Mouse (Mus musculus) lung, embryonic 15.5 days (tissue): Measurements from ENCODE around the gene Rbm12. TPM values are rescaled to one million over a fixed set of nuclear protein-coding genes. Genes with fewer than 3 reads are reported as not detected.

ENCODE experiments used
- ATAC-seq: fragments of 200-750 bp; cut with Nextera tagmentation; 2 replicates; pipeline ENCODE4 v1.8.0; 2017; ENCODE audit warnings: moderate number of reproducible peaks, borderline replicate concordance; ENCODE audit not compliant: low FRiP score, low TSS enrichment; ENCODE audit errors: extremely low read depth
- H3K27ac ChIP-seq: fragments of 300-500 bp; sonication (generic); 2 replicates; pipeline ENCODE4 v1.5.1; 2015; ENCODE audit warnings: moderate library complexity, mild to moderate bottlenecking, inconsistent platforms
- H3K27me3 ChIP-seq: fragments of 300-500 bp; sonication (generic); 2 replicates; pipeline ENCODE4 v1.6.1; 2015; ENCODE audit warnings: inconsistent platforms
- H3K36me3 ChIP-seq: fragments of 300-500 bp; sonication (generic); 2 replicates; pipeline ENCODE4 v1.6.1; 2015; ENCODE audit warnings: inconsistent platforms
- H3K4me1 ChIP-seq: fragments of 300-500 bp; sonication (generic); 2 replicates; pipeline ENCODE4 v1.6.1; 2015; ENCODE audit warnings: inconsistent platforms
- H3K4me2 ChIP-seq: fragments of 300-500 bp; sonication (generic); 2 replicates; pipeline ENCODE4 v1.6.1; 2015; ENCODE audit warnings: inconsistent platforms, mild to moderate bottlenecking, moderate library complexity
- H3K4me3 ChIP-seq: fragments of 300-500 bp; sonication (generic); 2 replicates; pipeline ENCODE4 v1.5.1; 2015; ENCODE audit warnings: mild to moderate bottlenecking, inconsistent platforms
- H3K9ac ChIP-seq: fragments of 300-500 bp; sonication (generic); 2 replicates; pipeline ENCODE4 v1.6.1; 2015; ENCODE audit warnings: inconsistent platforms
- H3K9me3 ChIP-seq: fragments of 300-500 bp; sonication (generic); 2 replicates; pipeline ENCODE4 v1.6.1; 2016; ENCODE audit warnings: inconsistent platforms
- WGBS: fragments of 180-500 bp; shearing (Covaris S2); methylation state at CpG from one replicate; pipeline ENCODE4 v1.1.7; 2015; 5-methylcytosine and 5-hydroxymethylcytosine counted together
- polyA plus RNA-seq: library from polyadenylated mRNA; unstranded; fragments of >200 nt; fragmentation: Nextera tagmentation; extraction: Ambion mirVana; gene quantifications from 2 replicates; pipeline ENCODE4 v1.2.1, GENCODE M21; 2015

Rbm12 gene
- polyA plus RNA-seq, result 25.5 and 27.2 TPM in 2 replicates

DNA sequence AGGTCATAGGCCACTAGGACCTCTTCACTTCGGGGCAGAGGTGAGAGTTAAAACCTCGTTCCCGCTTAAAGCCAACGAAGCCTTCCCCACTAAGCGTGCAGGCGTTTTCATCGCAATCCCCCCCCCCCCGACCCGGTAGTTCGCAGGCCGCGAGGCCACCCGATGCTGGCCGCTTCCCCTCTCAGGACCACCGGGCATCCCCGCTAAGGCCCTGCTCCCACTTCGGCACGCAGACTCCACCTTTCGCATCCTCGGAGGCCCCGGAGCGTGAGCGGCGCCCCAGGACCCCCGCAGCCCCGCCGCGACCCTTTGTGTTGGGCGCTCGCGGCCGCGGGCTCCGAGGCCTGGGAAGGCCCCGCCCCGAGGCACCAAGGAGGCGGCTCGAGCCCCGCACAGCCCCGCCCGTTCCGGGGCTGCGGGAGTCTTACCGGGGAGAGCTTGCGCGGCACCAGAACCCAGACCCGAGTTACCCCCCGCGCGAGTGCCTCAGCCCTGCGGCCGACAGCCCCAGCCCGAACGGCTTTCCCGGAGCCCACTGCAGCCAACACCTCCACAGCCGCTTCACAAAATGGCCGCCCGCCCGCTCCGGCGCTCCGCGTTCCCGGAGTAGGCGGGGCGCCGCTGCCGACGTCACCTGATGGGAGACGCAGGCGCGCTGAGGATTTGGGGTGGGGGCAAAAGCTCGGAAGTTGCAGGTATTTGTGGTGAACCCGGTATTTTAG, at the start of gene Rbm12, which contains the start of gene Cpne1:
Rbm12 (minus strand) TSS at position 621 of the 722 bp plus-strand sequence.
Cpne1 (minus strand) TSS at position 608 of the 722 bp plus-strand sequence.
- peak; percentile 92 for ATAC-seq
- Histone ChIP-seq H3K4me1 (peaks cover 10% of the 10 kb centered on the region), H3K36me3 (peaks cover 5% of the 10 kb centered on the region; the same call in 1 of the 2 replicates), H3K27ac (peak within 1 kb of the TSS; percentile 92), H3K27me3 (no peaks in the 10 kb centered on the region), H3K4me3 (peak within 1 kb of the TSS; percentile 82), H3K9me3 (no peaks in the 10 kb centered on the region), H3K9ac (peak within 1 kb of the TSS; percentile 92), H3K4me2 (peak within 1 kb of the TSS; percentile 63)
- under 1% methylated on average over 68 of the region's 74 CpGs for whole genome bisulfite sequencing

DNA sequence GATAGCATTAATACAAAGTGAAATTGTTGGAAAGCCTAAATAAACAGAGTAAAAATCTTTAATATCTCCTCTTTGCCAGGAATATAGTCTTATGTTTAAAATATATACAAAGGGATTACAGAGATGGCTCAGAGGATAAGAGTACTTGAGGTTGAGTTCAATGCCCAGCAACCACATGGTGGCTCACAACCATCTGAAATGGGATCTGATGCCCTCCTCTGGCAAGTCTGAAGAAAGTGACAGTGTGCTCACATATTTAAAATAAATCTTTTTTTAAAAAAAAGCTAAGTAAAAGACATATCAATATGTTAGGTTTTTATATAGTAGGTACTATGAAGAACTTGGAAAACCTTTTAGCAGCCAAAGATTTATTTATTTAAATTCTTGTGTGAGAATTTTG, 39.8 kb upstream of the Rbm12 start:
- no peak overlapping the region for H3K27ac ChIP-seq
- no peaks in the 10 kb centered on the region for H3K27me3 ChIP-seq
- H3K4me3 ChIP-seq, result no peak overlapping the region
- H3K9me3 ChIP-seq, result no peaks in the 10 kb centered on the region
- no peak overlapping the region for H3K9ac ChIP-seq
- no peak overlapping the region for H3K4me2 ChIP-seq
- ATAC-seq, result no peak
- H3K36me3 ChIP-seq, result peaks cover 77% of the 10 kb centered on the region
- no peaks in the 10 kb centered on the region for H3K4me1 ChIP-seq

DNA sequence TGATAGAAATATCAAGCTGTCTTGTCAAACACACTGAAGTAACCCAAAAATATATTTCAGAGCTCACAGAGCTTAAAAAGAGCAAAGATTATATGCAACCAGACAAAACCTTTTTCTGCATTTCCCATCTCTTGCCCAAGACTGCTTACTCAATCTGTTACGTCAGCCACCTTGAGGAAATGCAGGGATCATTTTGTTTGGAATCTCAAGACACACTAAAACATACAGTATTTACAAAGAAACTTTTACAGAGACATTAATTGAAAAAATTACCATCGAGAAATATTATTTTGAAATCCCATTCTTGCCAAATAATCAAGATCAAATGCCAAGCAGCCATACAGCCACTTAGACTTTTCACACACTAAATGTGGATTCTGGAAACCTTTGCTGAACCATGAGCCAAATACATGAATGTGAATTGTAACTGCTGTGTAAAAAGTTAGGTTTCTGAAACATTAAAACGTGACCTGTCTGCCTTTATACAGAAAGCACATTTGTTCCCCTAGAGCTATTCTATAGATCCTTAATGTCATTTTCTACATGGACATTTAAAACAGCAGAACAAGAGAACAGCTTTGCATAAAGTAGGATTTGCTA, 35.6 kb upstream of the Rbm12 start:
- ATAC-seq, result no peak
- Histone ChIP-seq H3K4me1 (peaks cover 13% of the 10 kb centered on the region), H3K9me3 (no peaks in the 10 kb centered on the region), H3K27ac (no peak overlapping the region), H3K4me2 (no peak overlapping the region), H3K9ac (no peak overlapping the region), H3K36me3 (peaks cover 52% of the 10 kb centered on the region), H3K27me3 (no peaks in the 10 kb centered on the region), H3K4me3 (no peak overlapping the region)
- 80% methylated on average over 3 of the region's 3 CpGs for WGBS

DNA sequence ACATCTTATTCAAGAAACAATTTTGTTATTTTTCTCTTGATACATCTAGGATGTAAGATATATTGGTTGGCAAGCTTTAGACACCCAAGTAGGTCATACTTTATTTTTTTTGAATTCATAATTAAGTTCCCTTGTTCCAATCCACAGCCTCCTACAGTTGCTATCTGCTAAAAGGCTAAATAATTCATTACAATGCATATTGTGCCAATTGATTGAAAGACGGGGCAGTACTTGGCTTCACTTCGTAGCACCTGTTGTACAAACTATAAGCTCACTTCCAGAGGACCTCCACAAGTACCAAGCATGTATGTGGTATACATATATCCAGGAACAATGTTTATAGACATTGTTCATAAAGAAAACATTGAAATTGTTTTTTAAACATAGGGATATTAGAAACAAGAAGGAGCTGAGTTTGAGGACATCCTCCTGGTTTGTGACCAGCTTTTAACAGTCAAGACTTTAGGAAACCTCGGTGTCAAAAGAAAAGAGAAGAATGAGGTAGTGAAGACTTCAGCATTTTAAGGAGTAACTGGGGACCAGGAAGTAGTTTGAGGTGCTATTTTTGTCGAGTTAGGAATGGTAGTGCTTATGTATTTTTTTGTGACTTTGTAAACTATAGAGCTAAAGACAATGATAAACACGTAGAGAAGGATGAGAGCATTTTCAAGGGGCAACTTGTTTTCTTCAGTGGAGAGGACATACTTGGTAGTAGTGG, 34.7 kb upstream of the Rbm12 start:
- Histone ChIP-seq H3K9ac (no peak overlapping the region), H3K9me3 (no peaks in the 10 kb centered on the region), H3K27me3 (no peaks in the 10 kb centered on the region), H3K36me3 (peaks cover 46% of the 10 kb centered on the region), H3K4me2 (no peak overlapping the region), H3K4me3 (no peak overlapping the region), H3K4me1 (peaks cover 13% of the 10 kb centered on the region), H3K27ac (no peak overlapping the region)
- ATAC-seq, result no peak
- WGBS, result 63% methylated on average over 5 of the region's 5 CpGs

DNA sequence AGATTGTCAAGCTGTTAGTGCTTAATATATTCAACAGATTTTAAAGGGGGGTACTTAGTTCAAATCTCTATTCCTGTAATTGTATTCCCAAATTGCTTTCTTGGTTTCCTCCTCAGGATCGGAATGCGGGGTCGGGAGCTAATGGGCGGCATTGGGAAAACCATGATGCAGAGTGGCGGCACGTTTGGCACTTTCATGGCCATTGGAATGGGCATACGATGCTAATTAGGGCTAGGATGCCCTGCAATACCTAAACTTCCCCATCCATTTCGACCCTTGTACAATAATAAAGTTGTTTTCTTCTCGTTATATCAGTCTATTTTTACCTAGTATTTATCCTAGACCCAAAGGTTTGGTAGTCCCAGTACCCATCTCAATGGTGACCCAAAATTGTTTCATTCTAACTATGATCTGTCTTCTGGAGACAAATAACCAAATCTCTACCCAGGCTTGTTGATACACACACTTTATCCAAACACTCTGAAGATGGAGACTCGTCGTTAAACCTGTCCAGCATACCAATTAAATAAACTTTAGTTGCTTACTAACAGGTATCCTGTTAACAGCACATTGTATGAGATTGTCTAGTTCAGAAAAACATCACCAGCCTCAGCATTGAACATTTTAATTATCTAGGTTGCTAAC, 33.8 kb upstream of the Rbm12 start:
- whole genome bisulfite sequencing, result 55% methylated on average over 11 of the region's 11 CpGs
- ATAC-seq, result no peak
- peaks cover 39% of the 10 kb centered on the region for H3K36me3 ChIP-seq

DNA sequence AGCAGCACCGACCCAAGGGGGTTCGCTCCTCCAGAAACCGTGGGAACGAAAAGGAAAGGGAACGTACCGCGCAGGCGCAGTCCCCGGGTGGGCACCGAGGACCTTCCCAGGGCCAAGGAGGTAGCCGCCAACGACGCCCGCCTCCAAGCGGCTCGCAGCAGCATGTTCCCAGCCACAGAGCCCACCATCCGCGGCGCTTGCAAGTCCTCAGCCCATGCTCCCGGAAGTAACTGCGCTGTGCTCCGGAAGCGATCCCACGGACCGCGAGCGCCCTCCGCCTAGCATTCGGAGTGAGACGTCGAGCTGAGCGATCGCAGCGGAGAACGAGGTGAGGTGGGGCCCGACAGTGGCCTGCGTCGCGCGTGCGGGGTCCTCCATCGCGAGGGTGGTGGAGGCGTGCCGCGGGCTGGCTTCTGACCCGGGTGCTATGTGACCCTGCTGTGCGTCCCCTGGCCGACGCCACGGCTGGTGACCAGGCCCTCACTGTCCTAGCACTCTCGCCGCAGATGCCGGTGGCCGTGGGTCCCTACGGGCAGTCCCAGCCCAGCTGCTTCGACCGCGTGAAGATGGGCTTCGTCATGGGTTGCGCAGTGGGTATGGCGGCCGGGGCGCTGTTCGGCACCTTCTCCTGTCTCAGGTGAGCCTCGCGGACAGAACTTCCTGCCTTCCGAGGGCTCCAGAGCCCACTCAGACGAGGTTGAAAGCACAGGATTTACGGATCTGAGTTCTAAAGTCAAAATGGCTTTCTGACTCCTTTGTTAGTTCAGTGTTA, 32.4 kb upstream of the Rbm12 start, which contains the start of the genes Romo1 and Nfs1:
Romo1 (plus strand) TSS at position 87 of the 772 bp plus-strand sequence.
Nfs1 (minus strand) TSS at position 234 of the 772 bp plus-strand sequence.
- H3K27me3 ChIP-seq, result no peaks in the 10 kb centered on the region
- H3K4me1 ChIP-seq, result peaks cover 13% of the 10 kb centered on the region
- H3K9me3 ChIP-seq, result no peaks in the 10 kb centered on the region
- peaks cover 28% of the 10 kb centered on the region for H3K36me3 ChIP-seq
- H3K4me2 ChIP-seq, result peak within 1 kb of the TSS; percentile 83
- 1% methylated on average over 70 of the region's 70 CpGs for WGBS
- peak within 1 kb of the TSS; percentile 94 for H3K9ac ChIP-seq
- ATAC-seq, result peak; percentile 97
- peak within 1 kb of the TSS; percentile 95 for H3K27ac ChIP-seq
- peak within 1 kb of the TSS; percentile 91 for H3K4me3 ChIP-seq

More for the DNA sequence above, 33.8 kb upstream of the Rbm12 start:
- peak overlapping the region; percentile 83 for H3K4me2 ChIP-seq
- no peak overlapping the region for H3K9ac ChIP-seq
- peak overlapping the region; percentile 91; the same call in 1 of the 2 replicates for H3K4me3 ChIP-seq
- peaks cover 13% of the 10 kb centered on the region for H3K4me1 ChIP-seq
- no peaks in the 10 kb centered on the region for H3K9me3 ChIP-seq
- no peaks in the 10 kb centered on the region for H3K27me3 ChIP-seq
- no peak overlapping the region for H3K27ac ChIP-seq

DNA sequence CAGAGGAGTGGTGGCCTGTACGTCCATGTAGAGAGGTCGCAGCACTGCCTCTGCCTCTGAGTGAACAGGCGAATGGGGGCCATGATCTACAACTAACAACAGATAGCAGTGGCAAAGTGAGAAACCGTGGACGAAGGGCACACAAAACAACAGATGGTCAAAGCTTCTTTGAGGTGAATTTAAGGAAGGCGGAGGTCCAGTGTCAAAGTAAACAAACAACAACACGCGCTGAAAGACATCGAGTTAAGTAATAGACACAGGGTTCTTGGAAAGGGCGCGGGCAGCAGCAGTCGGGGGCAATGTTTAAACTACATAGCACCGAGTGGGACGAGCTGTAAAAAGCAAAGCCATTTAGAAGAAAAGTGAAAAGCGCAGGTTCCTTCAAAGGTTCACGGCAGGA, 31.6 kb upstream of the Rbm12 start:
- Histone ChIP-seq H3K27me3 (no peaks in the 10 kb centered on the region), H3K4me3 (peak overlapping the region; percentile 91), H3K9me3 (no peaks in the 10 kb centered on the region), H3K9ac (peak overlapping the region; percentile 94), H3K4me1 (peaks cover 13% of the 10 kb centered on the region), H3K27ac (peak overlapping the region; percentile 95), H3K4me2 (peak overlapping the region; percentile 83), H3K36me3 (peaks cover 21% of the 10 kb centered on the region)
- under 1% methylated on average over 16 of the region's 16 CpGs for WGBS
- ATAC-seq, result peak; percentile 2; the same call in 1 of the 2 replicates

DNA sequence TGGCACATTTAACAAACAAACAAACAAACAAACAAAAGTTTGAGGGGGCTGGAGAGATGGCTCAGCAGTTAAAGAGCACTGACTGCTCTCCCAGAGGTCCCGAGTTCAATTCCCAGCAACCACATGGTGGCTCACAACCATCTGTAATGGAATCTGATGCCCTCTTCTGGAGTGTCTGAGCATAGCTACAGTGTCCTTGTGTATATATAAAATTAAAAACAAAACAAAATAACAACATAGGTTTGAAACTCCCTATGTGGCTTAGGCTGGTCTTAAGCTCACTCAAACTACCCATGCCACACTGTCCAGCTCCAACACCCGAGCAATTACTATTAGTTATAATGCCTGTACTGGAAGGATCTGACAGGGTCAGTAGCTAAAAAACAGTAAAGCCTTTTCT, 31.0 kb upstream of the Rbm12 start:
- WGBS, result 77% methylated on average over 2 of the region's 2 CpGs
- Histone ChIP-seq H3K9ac (no peak overlapping the region), H3K27me3 (no peaks in the 10 kb centered on the region), H3K36me3 (peaks cover 15% of the 10 kb centered on the region), H3K9me3 (no peaks in the 10 kb centered on the region), H3K4me1 (peaks cover 13% of the 10 kb centered on the region), H3K27ac (no peak overlapping the region), H3K4me3 (peak overlapping the region; percentile 91), H3K4me2 (peak overlapping the region; percentile 83)
- no peak for ATAC-seq

DNA sequence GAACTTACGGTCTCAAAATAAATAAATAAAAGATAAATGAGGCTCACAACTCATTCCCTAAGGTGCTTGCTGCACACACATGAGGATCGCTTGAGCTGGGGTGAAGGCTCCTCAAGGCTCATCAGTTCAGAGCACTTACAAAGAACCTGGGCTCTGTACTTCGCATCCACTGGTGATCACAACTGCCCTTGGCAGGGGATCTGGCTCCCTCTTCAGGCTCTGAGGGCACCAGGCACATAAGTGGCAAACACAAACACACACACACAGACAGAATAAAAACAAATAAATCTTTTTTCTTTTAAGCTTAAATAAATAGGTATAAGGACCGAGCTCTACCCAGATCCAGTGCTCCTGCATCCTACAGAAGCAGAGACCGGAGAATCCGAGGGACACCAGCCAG, 23.9 kb upstream of the Rbm12 start:
- Histone ChIP-seq H3K27me3 (no peaks in the 10 kb centered on the region), H3K4me1 (no peaks in the 10 kb centered on the region), H3K27ac (no peak overlapping the region), H3K9ac (no peak overlapping the region), H3K36me3 (no peaks in the 10 kb centered on the region), H3K4me2 (no peak overlapping the region), H3K4me3 (no peak overlapping the region), H3K9me3 (no peaks in the 10 kb centered on the region)
- WGBS, result 82% methylated on average over 6 of the region's 6 CpGs
- ATAC-seq, result no peak

DNA sequence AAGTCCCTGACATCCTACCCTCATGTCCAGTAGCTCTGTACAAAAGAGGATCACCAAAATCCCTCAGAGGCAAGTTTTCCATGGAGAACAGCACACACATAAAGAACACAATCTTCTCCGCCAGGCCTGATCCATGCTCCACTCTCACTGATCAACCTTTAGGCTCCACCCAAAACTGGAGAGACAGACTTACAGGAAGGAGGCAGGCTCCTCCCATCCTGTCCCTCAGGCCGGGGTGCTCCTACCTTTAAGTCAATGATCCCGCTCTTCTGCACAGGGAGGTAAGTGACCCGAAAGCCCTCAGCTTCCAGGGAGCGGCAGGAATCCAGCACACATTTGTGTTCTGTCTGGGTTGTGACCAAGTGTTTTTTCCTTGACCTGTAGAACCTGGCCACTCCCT, 22.4 kb upstream of the Rbm12 start:
- H3K4me3 ChIP-seq, result no peak overlapping the region
- H3K4me1 ChIP-seq, result no peaks in the 10 kb centered on the region
- WGBS, result 81% methylated on average over 5 of the region's 5 CpGs
- H3K27me3 ChIP-seq, result no peaks in the 10 kb centered on the region
- H3K36me3 ChIP-seq, result no peaks in the 10 kb centered on the region
- no peak for ATAC-seq
- H3K9me3 ChIP-seq, result no peaks in the 10 kb centered on the region
- H3K4me2 ChIP-seq, result no peak overlapping the region
- H3K27ac ChIP-seq, result no peak overlapping the region
- no peak overlapping the region for H3K9ac ChIP-seq

DNA sequence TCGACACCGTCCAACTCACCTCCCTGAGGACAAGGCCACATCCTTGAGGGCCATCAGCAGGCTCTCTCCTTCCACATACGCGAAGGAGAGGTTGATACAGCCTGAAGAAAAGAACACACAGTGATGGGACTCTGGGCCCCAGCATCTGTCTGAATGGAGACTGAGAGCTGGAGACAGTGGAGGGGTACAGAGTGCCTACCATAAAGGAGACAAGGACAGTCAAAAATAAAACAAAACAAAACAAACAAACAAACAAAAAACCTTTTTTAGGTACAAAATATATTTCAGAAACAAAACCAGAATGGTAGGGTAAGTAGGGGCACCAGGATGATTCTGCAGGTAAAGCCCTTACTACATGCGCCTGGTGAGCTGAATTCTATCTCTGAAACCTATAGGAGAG, 15.2 kb upstream of the Rbm12 start, which contains the start of gene Gm28036:
Gm28036 (minus strand) TSS at position 101 of the 400 bp plus-strand sequence.
- ATAC-seq, result no peak
- H3K4me3 ChIP-seq, result no peak within 1 kb of the TSS
- H3K4me1 ChIP-seq, result no peaks in the 10 kb centered on the region
- no peaks in the 10 kb centered on the region for H3K27me3 ChIP-seq
- no peak within 1 kb of the TSS for H3K27ac ChIP-seq
- no peaks in the 10 kb centered on the region for H3K9me3 ChIP-seq
- H3K4me2 ChIP-seq, result no peak within 1 kb of the TSS
- 93% methylated on average over 5 of the region's 5 CpGs for WGBS
- H3K36me3 ChIP-seq, result no peaks in the 10 kb centered on the region; the same call in 1 of the 2 replicates
- H3K9ac ChIP-seq, result no peak within 1 kb of the TSS
